Mouse (Mus musculus) frontal cortex, postnatal 25 days (tissue): ENCODE measurements around the gene Smco1.

Experiments
- DNase-seq, 2 experiments: peaks; one replicate each; pipeline ENCODE4 v3.0.0; 2022; ENCODE audit warnings: low spot score in 2 of 2

Smco1 gene

GRCm38 (mm10) chr16:32311970-32312369 is 40.7 kb downstream of the Smco1 start:
- no peak for DNase-seq

DNA sequence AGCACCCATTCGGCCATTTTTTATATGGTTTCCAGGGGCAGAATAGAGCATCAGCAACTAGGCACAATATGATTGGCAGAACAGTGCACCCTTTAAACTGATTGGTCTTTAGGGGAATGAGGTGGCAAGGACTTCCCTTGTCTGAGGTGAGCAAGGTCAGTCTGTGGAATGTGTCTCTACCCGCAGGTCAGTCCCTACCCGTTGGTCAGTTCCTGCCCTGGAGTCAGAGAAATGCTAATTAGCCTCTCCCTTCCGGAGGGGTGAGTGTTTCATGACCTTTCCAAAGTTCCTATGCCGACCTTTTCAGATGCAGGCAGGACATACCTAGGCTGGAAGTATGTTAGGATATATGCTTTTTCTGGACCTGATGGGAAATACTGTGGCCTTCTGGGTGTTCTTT is 41.1 kb downstream of the Smco1 start:
- DNase-seq: no peak

GRCm38 (mm10) chr16:32312859-32313258 is 41.6 kb downstream of the Smco1 start:
- no peak for DNase-seq

GRCm38 (mm10) chr16:32316601-32317000 is 45.3 kb downstream of the Smco1 start:
- no peak for DNase-seq

DNA sequence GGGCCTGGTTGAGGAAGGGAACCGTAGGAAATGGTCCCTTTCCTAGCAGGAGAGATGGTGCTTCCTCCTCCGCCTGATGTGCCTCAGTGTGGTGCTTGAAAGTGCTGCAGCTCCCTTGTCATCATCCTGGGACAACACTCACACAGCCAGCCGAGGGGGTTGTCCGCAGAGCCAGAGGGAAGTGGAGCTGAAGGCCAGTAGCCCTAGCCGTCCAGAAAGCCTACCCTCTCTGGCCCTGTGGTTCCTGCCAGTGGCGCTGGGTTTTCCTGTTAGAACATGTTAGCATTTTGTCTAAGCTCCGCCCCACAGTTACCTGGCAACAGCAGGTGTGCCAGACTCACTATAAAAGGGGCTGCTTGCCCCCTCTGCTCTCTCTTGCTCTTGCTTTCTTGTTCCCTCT is 52.7 kb downstream of the Smco1 start:
- no peak for DNase-seq
